Mouse (Mus musculus) gastrocnemius, postnatal 36 days (tissue): ENCODE results near the gene Pabpn1. TPM values are rescaled to one million over a fixed set of nuclear protein-coding genes. Genes with fewer than 3 reads are reported as not detected.
"Not testable (repeated sequence)": the region's sequence is repeated elsewhere in the genome, so short reads cannot be mapped to it uniquely, and the experiment has no call there.

Experiments used
- DNase-seq, 2 experiments: peaks; one replicate each; pipeline ENCODE4 v3.0.0; 2022
- intact Hi-C: fragments of 180-260 bp; cut with DNase I; formaldehyde crosslinking; loops from one replicate; pipeline ENCODE4 v1.15.1; 2025
- total RNA-seq, 2 experiments: library from RNA; stranded (reverse); gene quantifications; 2 replicates each; pipeline ENCODE4 v1.2.3; 2021

The Pabpn1 gene
- total RNA-seq, 2 experiments from 2014 or later: 51.0 to 53.2 TPM

DNA sequence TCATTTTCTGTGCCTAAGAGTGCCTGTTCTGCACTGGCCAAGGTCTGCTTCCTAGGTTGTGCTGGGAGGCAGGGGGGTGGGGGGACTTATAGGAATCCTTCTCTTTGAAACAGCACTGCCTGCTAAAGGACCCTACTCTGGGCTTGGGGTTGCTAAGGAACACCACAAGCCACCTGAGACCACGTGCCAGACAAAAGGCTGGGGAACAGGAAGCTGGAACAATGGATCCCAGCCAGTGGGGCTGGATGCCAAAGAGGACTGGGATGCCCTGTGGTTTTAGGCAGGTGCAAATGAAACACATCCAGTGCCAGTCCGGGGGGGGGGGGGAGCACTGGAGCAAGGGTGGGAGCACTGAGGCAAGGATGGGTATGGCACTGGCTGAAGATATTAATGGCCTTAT is 38.1 kb downstream of the Pabpn1 start:
- intact Hi-C loops: no loop called here

DNA sequence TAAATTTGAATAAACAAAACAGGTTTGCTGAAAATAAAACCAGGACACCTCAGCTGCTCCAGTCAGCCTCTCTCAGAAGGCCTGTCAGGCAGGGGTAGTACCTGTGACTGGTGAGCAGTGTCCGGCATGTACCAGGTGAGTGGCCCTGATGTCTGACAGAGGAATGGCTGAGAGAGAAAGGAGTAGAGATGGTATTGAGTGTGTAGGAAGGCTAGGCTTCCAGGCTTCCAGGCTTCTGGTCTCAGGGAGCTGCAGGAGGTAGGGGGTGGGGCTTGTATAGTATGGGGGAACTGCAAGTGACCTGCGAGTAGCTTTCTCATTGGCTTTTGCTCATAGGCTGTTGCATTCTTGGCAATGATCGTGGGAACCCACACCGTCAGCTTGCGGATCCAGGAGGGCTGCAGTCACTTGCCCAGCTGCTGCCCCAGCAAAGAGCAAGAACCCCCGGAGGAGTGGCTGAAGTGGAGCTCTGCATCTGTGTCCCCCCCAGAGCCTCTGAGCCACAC is 40.4 kb downstream of the Pabpn1 start, which contains the start of gene Il25:
Il25 (plus strand) TSS at position 51 of the 506 bp plus-strand sequence.
- intact Hi-C loops: no loop called here
- no peak for DNase-seq

More for the DNA sequence above, 38.1 kb downstream of the Pabpn1 start:
- no peak for DNase-seq

DNA sequence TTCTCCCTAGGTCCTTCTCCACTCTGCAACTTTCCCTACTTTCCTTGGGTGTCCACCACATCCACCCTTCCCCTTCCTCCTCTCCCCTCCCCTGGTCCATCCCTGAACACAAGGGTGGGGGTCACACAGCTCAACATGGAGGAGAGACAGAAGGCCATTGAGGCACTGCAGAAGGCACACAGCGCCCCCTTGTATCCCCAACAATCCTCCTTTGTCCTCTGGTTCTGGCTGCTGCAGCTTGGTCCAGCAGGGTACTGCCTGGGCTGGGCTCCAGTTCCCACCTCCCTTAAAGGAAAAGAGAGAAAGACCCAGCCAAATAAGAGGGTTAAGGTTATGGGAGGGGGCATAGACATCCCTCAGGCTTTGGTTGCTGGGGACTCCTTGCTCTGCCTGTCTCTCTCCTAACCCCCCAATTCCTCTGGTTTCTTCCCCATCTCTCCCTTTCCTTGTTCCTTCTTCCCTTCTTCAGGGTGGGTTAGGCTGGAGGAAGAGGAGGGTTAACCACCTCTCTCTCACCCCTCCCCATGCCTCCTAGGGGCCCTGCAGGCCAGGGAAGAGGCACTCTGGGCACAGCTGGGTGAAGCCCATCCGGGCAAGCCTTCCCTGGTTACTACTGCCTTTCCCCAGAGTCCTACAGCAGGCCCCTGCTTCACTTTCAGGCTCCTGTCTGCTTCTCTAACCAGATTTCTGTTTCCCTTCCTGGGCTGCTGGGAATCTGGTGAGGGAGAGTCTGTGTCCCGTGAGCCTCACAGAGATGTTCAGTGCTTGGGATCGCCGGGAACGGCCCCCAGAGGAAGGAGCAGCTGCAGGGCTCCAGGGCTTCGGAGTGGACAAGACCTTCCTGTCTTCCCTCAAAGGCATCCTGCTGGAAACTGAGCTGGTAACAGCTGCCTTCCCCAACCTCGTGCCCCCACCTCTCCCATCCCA is 43.9 kb downstream of the Pabpn1 start, which contains the start of gene Cmtm5:
Cmtm5 (plus strand) TSS at position 358 of the 927 bp plus-strand sequence.
- intact Hi-C loops: no loop called here
- no peak for DNase-seq

DNA sequence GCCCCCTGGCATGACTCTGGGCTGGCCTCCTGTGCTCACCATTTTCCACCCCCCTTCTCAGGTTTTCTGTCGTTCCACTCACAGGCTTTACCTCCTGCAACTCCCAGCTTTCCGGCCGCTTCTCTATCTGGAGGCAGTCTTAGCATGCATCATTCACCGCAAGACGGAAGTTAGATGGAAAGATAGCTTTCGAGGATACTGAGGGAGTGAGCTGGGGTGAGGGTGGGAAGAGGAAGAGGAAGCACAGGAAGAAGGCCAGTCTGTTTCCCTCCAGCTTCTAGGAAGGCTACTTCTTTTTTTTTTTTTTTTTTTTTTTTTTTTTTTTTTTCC is 44.5 kb downstream of the Pabpn1 start:
- no peak for DNase-seq
- intact Hi-C loops: no loop called here

DNA sequence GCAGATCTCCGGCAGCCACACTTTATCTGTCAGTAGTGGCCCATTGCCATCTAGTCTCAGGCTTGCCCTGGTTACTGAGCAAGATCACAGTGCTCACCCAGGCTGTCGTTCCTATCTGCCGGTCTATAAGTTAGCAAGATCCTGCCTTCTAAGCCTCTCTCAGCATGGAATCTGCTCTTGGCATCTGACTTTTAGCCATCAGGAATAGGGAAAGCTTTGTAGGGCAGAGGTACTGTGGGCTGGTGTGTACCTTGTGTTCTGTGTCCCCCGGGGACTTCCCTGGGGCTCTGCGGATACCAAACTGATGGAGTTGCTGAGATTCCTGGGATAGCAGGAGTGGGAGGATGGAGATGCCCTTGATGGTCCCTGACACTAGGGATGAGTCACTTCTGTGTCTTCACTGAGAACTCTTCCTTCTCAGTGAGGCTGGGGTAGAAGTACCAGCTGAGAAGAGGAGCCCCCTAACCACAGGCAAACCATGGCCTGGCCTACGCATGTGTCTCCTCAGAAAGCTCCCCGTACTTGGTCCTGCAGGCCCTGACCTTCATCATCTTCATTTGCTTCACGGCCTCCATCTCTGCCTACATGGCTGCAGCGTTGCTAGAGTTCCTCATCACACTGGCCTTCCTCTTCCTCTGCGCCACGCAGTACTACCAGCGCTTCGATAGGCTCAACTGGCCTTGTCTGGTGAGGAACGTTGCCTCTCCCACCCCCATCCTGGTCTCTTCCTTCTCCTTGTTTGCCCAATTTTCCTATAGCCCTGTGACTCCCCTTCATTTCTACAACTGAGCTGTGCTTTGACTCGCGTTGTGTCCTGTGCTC is 45.3 kb downstream of the Pabpn1 start:
- DNase-seq: no peak
- intact Hi-C loops: loop anchor here (2.0 kb wide), 1 partner anchor 95 kb away; no protein-coding TSS in a partner anchor

DNA sequence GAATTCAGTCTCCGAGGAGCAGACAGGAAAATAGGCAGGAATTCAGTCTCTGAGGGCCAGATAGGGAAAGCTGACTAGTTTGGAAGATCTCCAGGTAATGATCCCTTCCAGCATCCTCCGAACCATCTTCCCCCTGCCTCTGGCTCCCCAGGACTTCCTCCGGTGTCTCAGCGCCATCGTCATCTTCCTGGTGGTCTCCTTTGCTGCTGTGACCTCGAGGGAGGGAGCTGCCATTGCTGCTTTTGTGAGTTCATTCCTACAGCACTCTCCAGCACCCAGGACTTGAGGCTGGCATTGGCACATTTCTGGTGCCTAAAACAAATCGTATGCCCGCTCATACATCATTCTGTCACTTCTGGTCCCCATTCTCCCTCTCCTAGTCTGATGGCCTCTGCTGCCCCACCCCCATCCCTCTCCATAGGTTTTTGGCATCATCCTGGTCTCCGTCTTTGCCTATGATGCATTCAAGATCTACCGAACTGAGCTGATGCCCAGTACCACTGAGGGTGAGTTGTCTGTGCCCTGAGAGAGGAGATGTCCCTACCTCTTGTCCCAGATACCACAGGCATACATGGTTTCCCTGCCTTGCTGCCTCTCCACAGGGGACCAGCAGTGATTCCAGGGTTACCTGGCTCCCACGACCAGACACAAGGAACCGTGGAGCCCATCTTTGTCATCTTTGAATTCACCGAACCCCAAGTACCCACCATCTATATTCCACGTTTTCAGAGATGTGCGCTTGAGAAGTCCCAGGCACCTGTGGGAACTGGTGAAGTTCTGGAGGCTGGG is 46.3 kb downstream of the Pabpn1 start:
- DNase-seq: no peak
- intact Hi-C loops: loop anchor here (1.0 to 2.0 kb wide), 2 partner anchors 38 to 96 kb away; no protein-coding TSS in a partner anchor

DNA sequence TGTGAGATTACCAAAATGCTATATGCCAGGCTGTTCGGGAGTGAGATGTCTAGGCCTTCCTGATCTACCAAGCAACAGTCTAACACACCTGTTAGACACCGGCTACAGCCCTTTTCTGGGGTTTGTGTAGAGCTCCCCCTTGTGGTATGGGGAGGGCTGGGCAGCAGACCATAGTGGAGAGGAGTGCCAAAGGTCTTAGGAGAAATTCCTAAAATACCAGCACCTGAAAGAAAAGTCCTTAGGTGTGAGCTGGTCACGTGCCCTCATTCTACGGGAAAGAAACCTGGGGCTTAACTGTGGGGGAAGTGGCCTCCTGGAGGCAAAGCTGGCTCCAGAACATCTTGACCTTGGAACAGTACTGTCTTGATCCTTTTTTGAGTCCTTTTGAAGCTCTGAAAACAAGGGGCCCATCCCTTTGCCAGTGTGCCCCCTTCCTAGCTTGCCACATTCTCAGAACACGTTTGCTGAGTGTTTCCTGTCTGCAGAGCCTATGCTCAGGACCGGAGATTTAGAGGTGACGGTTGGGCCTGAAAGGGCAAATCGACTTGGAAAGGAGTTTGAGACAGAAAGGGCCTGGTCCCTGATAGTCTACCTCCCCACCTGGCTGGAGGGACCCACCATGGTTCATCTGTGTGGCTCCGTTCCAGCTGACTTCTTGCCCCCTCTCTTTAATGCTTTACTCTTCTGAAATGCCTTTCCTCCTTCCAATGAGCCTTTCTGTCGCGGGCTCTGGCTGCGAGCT is 47.3 kb downstream of the Pabpn1 start:
- intact Hi-C loops: loop anchor here (1.0 to 2.0 kb wide), 2 partner anchors 39 to 97 kb away; no protein-coding TSS in a partner anchor
- DNase-seq: peak; percentile 45 to 63

DNA sequence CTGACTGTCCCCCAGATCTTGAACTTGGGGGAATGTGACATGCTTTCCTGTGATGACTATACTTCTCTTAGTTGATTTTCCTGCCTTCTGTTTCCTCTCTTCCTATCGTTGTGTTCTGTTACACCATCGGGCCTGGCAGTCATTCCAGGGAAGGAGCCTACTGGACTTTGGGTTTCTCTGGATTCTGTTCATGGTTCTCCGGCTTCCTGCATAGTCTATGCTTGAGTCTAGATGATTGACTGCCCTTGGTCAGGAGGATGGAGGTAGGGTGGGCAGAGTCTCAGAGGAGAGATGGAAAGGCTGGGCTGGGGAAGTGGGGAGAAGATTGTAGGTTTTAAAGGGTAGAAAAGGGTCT is 47.9 kb downstream of the Pabpn1 start:
- intact Hi-C loops: no loop called here

DNA sequence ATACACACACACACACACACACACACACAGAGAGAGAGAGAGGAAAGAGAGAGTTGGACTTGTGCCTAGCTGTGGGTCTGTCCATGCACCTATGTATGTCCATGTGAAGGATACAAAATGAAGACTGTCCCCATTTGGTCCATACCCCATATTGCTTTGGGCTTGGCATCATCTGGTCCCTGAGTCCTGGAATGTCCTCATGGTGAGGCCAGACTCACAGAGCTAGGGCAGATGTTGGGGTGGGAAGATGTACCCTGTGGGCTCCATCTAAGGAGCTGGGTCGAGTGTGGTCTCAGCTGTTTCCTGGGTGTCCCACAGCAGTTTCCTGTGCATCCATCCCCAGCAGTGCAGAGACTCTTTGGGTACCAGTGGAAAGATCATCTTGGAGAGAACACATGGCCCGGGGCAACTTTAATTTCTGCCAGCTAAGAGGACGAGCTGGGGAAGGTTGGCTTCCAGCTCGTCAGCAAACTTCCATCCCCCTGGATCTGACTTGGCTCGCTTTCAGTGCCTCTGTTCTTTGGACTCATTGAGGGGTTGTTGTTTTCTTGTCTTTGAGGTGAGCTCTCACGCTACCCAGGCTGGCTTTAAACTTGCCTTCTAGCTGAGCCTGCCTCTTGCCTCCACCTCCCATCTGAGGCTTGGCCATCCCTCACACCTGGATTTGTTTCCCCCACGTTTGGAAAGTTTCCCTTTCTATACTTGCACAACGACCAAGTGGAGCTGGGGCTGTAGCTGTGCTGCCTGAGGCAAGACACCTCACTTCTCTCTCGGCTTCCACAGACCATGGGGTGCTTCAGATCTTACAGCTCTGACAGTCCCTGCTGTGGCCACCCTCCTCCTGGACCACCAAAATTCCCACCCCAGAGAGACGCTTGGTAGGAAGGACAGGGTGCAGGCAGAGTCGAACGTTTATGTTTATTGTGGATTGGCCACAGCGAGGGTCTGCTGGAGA is 49.0 kb downstream of the Pabpn1 start:
- intact Hi-C loops: no loop called here
- no peak for DNase-seq

More for the DNA sequence above, 47.9 kb downstream of the Pabpn1 start:
- no peak for DNase-seq

DNA sequence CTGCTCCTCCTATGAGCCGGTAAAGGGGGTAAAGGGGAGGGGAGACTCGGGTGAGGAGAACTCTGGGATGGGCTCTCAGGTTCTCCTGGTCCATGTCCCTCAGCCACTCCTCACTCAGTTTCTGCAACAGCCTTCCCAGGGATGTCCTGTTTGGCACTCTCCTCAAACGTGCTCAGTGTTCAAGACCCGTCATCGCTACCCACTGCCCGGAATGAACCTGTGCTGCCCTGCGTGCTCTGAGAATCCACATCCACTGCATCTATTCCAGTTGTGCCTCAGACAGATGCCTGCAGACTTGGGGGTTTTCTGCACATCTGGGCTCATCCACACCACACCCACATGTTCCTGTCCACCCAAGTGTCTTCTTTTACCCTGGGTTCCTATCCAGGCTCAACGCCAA is 50.2 kb downstream of the Pabpn1 start:
- intact Hi-C loops: no loop called here
- no peak for DNase-seq

DNA sequence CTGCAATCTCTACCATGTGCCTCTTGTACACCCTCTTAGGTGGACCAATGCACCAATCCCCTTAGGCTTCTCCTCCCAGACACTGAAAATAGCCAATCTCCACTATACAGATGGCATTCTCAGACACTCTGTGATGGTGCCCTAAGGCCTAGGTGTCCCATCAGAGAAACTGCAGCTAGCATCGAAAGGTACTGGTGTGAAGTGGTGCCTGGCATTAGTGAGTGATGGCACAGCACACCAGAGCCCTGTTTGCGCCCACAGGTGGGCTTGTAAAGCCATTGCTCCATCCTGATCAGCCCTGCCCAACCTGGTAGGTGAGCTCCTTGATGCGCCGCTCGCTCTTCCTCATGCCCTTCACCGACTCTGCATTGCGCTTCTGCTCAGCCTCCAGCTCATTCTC is 51.7 kb downstream of the Pabpn1 start:
- no peak for DNase-seq
- intact Hi-C loops: no loop called here

DNA sequence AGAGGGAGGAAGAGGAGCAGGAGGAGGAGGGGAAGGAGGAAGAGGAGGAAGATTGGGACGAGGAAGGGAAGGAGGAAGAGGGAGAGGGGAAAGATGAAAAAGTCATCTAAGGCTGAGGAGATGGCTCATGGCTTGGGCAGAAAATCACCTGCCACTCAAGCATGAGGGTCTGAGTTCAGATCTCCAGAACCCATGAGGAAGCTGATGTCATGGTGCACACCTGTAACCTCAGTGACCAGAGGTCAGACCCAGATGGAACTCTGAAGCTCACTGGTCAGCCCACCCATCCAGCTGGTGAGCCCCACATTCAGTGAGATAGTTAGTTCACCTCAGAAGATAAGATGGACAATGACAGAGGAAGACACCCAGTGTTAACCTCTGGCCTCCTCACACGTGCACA is 52.6 kb downstream of the Pabpn1 start:
- DNase-seq: no peak
- intact Hi-C loops: no loop called here

DNA sequence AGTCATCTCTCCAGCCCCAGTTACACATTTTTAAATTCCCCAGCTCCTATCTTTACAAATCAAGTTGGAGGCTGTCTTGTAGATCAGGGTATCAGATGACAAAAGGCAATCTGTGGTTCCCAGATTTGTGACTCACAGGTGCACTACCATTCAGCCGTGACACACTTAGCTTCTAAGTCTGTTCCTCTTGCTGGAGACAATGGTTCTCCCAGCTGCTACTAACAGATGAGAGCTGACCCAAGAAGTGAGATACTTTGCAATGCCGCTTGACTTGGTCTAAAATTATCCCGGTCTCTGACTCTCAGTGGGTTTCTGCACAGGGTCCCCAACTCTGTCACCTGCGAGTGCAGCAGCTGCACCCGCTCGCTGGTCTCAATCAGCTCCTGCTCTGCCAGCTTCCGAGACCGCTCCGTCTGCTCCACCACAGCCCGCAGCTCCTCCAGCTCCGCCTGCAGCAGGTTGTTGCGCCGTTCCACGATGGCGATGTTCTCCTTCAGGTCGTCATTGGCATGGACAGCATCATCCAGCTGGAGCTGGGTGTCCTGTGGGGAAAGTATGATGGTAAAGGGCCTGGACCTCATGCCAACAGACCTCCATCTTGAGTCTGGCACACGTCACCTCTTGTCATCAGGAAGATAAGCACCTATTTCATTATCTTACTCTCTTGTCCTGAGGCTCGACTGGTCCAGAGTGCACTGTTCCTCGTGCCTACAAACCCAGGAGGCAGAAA is 53.8 kb downstream of the Pabpn1 start:
- intact Hi-C loops: no loop called here
- no peak for DNase-seq

DNA sequence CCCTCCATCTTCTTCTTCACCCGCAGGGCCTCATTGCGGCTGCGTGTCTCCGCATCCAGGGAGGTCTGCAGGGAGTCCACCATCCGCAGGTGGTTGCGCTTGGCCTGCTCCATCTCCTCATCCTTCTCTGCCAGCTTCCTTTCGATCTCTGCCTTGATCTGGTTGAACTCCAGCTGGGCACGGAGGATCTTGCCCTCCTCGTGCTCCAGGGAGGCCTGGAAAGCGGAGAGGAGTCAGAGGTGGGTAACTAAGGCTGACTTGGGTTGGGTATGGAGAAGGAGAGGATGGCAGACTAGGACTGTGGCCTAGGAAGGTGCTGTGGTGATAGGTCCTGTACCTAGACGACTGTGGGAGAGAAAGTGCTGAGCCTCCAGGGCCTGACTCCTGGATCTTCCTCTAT is 54.7 kb downstream of the Pabpn1 start:
- intact Hi-C loops, DNase-seq: not testable (repeated sequence)
